Mouse (Mus musculus) neural tube, embryonic 11.5 days (tissue): Measurements from ENCODE around the gene BC034090. TPM values are rescaled to one million over a fixed set of nuclear protein-coding genes. Genes with fewer than 3 reads are reported as not detected.

Source experiments
- ATAC-seq: fragments of 200-750 bp; cut with Nextera tagmentation; 2 replicates; pipeline ENCODE4 v1.8.0; 2017; ENCODE audit warnings: moderate number of reproducible peaks, mild to moderate bottlenecking, moderate TSS enrichment, moderate library complexity; ENCODE audit not compliant: insufficient read depth, low FRiP score, low TSS enrichment
- DNase-seq: peaks from one replicate; pipeline ENCODE4 v3.0.0-alpha.2; 2015; ENCODE audit warnings: low spot score
- H3K27ac ChIP-seq: fragments of 300-500 bp; sonication (generic); 2 replicates; pipeline ENCODE4 v1.5.1; 2014; ENCODE audit warnings: low read depth, mild to moderate bottlenecking, low read length
- H3K27me3 ChIP-seq: fragments of 300-500 bp; sonication (generic); 2 replicates; pipeline ENCODE4 v1.6.1; 2014; ENCODE audit warnings: mild to moderate bottlenecking, low read length, mixed read lengths; ENCODE audit not compliant: control insufficient read depth, insufficient read depth
- H3K36me3 ChIP-seq: fragments of 300-500 bp; sonication (generic); 2 replicates; pipeline ENCODE4 v1.6.1; 2014; ENCODE audit warnings: mild to moderate bottlenecking, low read length, moderate library complexity, mixed read lengths; ENCODE audit not compliant: control insufficient read depth, insufficient read depth
- H3K4me1 ChIP-seq: fragments of 300-500 bp; sonication (generic); 2 replicates; pipeline ENCODE4 v1.6.1; 2014; ENCODE audit warnings: low read length, mixed read lengths; ENCODE audit not compliant: control insufficient read depth, insufficient read depth
- H3K4me2 ChIP-seq: fragments of 300-500 bp; sonication (generic); 2 replicates; pipeline ENCODE4 v1.6.1; 2014; ENCODE audit warnings: low read depth, mild to moderate bottlenecking, moderate library complexity
- H3K4me3 ChIP-seq: fragments of 300-500 bp; sonication (generic); 2 replicates; pipeline ENCODE4 v1.5.1; 2014; ENCODE audit warnings: low read depth, low read length
- H3K9ac ChIP-seq: fragments of 300-500 bp; sonication (generic); 2 replicates; pipeline ENCODE4 v1.6.1; 2014; ENCODE audit warnings: mild to moderate bottlenecking, low read length
- H3K9me3 ChIP-seq: fragments of 300-500 bp; sonication (generic); 2 replicates; pipeline ENCODE4 v1.6.1; 2016; ENCODE audit warnings: low read length; ENCODE audit not compliant: control insufficient read depth
- WGBS: fragments of 180-500 bp; shearing (Covaris S2); extraction: QIAGEN DNeasy Blood & Tissue Kit; methylation state at CpG from one replicate; pipeline ENCODE4 v1.1.7; 2014; 5-methylcytosine and 5-hydroxymethylcytosine counted together
- polyA plus RNA-seq: library from polyadenylated mRNA; unstranded; fragments of >200 nt; fragmentation: Nextera tagmentation; extraction: Ambion mirVana; gene quantifications from 2 replicates; pipeline ENCODE4 v1.2.1, GENCODE M21; 2014

BC034090 gene
- polyA plus RNA-seq, 1 experiment from 2014 or later, result 4.1 TPM

DNA sequence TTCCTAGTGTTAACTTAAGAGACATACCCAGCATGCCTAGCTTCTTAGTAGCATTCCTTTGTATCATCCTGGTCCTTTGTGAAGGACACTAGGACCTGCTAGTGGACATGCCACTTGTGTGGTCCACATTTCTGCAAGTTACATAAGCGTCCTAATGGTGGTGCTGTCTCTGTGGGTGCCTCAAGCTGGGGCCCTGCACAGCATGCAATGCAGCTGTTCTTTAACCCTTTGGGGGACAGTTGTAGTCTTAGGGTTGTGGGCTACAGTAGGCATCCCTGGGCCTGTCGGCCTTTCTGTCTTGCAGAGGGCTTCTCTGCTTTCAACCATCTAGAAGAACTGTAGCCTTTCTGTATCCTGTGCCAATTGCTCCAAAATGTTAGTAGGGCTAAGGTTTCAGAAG, 43.3 kb downstream of the BC034090 start:
- H3K27me3 ChIP-seq, result no peaks in the 10 kb centered on the region
- H3K4me1 ChIP-seq, result peaks cover 3% of the 10 kb centered on the region; the same call in 1 of the 2 replicates
- no peak overlapping the region for H3K27ac ChIP-seq
- H3K9me3 ChIP-seq, result no peaks in the 10 kb centered on the region
- H3K4me3 ChIP-seq, result no peak overlapping the region
- ATAC-seq, result no peak
- no peak overlapping the region for H3K4me2 ChIP-seq
- DNase-seq, result no peak
- 58% methylated on average over 2 of the region's 2 CpGs for WGBS
- peaks cover 2% of the 10 kb centered on the region for H3K36me3 ChIP-seq
- no peak overlapping the region for H3K9ac ChIP-seq

GRCm38 (mm10) chr1:155199522-155199921, 44.7 kb downstream of the BC034090 start:
- Histone ChIP-seq H3K9me3 (no peaks in the 10 kb centered on the region), H3K9ac (no peak overlapping the region), H3K4me1 (peaks cover 3% of the 10 kb centered on the region; the same call in 1 of the 2 replicates), H3K27me3 (no peaks in the 10 kb centered on the region), H3K4me3 (no peak overlapping the region), H3K4me2 (no peak overlapping the region), H3K36me3 (peaks cover 2% of the 10 kb centered on the region), H3K27ac (no peak overlapping the region)
- 86% methylated on average over 6 of the region's 6 CpGs for WGBS
- DNase-seq (no peak), ATAC-seq (no peak)

DNA sequence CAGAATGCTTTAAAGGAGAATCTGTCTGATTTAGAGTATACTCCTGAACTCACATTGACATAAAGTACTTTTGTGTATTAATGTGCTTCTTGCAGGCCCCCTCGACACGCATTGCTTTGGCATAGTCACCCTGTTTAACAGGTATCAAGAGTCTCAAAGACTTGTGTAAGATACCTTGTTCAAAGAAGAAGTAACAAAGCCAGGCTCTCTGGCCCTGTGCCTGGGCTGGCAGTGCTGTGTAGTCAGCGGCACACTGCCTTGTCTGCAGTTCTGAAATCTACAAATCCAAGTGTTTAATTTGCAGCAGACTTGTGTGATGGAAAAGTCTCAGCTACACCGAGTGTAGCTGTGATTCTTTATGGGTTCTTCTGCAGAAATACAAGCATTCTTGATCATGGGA, 47.6 kb downstream of the BC034090 start:
- peaks cover 4% of the 10 kb centered on the region for H3K36me3 ChIP-seq

GRCm38 (mm10) chr1:155192805-155193368, 51.4 kb downstream of the BC034090 start:
- DNase-seq, result no peak
- WGBS, result 85% methylated on average over 15 of the region's 15 CpGs
- ATAC-seq, result no peak
- H3K27ac ChIP-seq, result no peak overlapping the region
- no peak overlapping the region for H3K9ac ChIP-seq
- no peaks in the 10 kb centered on the region for H3K27me3 ChIP-seq
- H3K9me3 ChIP-seq, result no peaks in the 10 kb centered on the region
- no peaks in the 10 kb centered on the region for H3K4me1 ChIP-seq
- peaks cover 7% of the 10 kb centered on the region; the same call in 1 of the 2 replicates for H3K36me3 ChIP-seq
- no peak overlapping the region for H3K4me3 ChIP-seq
- no peak overlapping the region for H3K4me2 ChIP-seq

More for the DNA sequence above, 47.6 kb downstream of the BC034090 start:
- ATAC-seq (no peak), DNase-seq (no peak)
- 93% methylated on average over 4 of the region's 4 CpGs for WGBS
- no peak overlapping the region for H3K4me3 ChIP-seq
- no peaks in the 10 kb centered on the region for H3K9me3 ChIP-seq
- no peak overlapping the region for H3K4me2 ChIP-seq
- H3K27me3 ChIP-seq, result no peaks in the 10 kb centered on the region
- no peak overlapping the region for H3K9ac ChIP-seq
- H3K27ac ChIP-seq, result no peak overlapping the region
- no peaks in the 10 kb centered on the region for H3K4me1 ChIP-seq

DNA sequence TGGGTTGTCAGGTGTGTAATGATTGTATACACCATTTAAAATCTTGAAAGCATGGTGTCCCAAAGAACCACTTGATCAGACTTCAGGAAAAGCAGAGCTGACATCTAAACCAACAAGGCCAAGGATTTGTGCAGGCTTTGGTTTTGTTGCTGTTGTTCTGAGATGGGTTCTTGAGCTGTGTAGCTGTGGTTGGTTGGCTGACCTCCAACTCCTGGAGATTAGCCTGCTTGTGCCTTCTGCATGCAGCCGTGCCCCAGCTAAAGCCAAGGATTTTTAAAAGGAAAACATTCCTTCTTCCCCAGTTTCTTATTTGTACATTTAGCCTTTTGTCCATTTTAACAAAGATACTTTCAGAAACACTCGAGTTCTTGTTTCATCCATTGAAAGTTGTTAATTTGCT, 52.6 kb downstream of the BC034090 start:
- Histone ChIP-seq H3K27ac (no peak overlapping the region), H3K4me3 (no peak overlapping the region), H3K4me2 (no peak overlapping the region), H3K9ac (no peak overlapping the region), H3K27me3 (no peaks in the 10 kb centered on the region), H3K9me3 (no peaks in the 10 kb centered on the region), H3K36me3 (peaks cover 7% of the 10 kb centered on the region; the same call in 1 of the 2 replicates), H3K4me1 (no peaks in the 10 kb centered on the region)
- no peak for ATAC-seq
- 91% methylated on average over 2 of the region's 2 CpGs for WGBS
- DNase-seq, result no peak

DNA sequence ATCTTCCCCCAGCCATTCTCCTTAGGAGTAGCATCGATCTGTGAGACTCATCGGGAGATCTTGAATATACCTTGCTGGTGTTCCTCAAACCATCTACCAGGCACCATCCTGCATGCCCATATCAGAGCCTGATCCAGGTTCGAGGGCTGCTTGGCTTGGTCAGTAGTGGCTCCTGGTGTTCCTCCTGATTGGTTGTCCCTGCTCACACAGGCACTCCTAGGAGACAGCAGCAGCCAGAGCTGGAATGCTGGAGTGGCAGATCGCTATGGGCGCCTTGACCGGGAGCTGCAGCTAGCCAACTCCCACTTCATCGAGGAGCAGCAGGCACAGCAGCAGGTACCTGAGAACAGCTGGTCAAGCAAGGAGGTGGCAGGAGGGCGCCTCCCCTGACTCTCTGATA, 53.0 kb downstream of the BC034090 start:
- Histone ChIP-seq H3K27me3 (no peaks in the 10 kb centered on the region), H3K4me2 (no peak overlapping the region), H3K4me1 (no peaks in the 10 kb centered on the region), H3K9me3 (no peaks in the 10 kb centered on the region), H3K9ac (no peak overlapping the region), H3K4me3 (no peak overlapping the region), H3K36me3 (peaks cover 7% of the 10 kb centered on the region; the same call in 1 of the 2 replicates), H3K27ac (no peak overlapping the region)
- ATAC-seq (no peak), DNase-seq (no peak)
- 86% methylated on average over 8 of the region's 8 CpGs for WGBS

DNA sequence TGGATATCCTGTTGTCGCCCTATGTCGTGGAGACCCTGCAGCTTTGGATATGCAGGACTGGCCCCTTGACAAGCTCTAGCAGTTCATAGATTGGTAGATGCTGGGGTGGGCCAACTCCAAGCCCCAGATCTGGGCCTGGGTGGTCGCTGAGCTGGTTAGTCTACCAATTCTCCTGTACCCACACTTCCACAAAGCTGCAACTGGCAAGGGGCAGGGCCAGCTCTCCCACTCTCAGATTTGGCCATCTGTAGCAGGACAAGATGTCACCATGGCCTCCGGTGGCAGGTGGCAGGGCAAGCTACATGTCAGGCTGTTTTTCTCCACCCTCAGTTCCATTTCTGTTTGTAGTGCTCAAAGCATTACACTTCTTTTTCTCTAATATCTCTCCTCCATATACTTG, 55.6 kb downstream of the BC034090 start:
- Histone ChIP-seq H3K4me2 (no peak overlapping the region), H3K36me3 (peaks cover 7% of the 10 kb centered on the region; the same call in 1 of the 2 replicates), H3K9ac (no peak overlapping the region), H3K4me3 (no peak overlapping the region), H3K9me3 (no peaks in the 10 kb centered on the region), H3K27ac (no peak overlapping the region), H3K4me1 (no peaks in the 10 kb centered on the region), H3K27me3 (no peaks in the 10 kb centered on the region)
- ATAC-seq (no peak), DNase-seq (no peak)
- WGBS, result 95% methylated on average over 4 of the region's 4 CpGs

DNA sequence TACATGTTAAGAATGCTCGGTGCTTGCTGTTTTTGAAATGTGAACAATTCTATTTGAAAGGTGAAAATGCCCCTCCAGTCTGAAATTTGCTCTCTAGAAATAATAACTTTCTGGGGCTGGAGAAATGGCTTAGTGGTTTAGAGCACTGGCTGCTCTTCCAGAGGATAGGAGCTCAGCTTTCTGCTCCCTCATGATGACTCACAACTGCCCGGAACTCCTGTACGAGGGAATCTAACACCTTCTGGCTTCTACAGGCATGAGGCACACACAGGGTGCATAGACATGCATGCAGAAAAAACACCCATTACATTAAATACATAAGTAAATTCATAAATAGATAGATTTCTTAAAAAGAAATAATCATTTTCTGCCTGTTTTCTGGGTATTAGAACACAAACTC, 60.1 kb downstream of the BC034090 start:
- no peaks in the 10 kb centered on the region for H3K4me1 ChIP-seq
- DNase-seq (no peak), ATAC-seq (no peak)
- WGBS, result 88% methylated on average over 3 of the region's 3 CpGs
- no peaks in the 10 kb centered on the region for H3K9me3 ChIP-seq
- peaks cover 3% of the 10 kb centered on the region for H3K36me3 ChIP-seq
- no peak overlapping the region for H3K9ac ChIP-seq
- no peak overlapping the region for H3K4me2 ChIP-seq
- H3K4me3 ChIP-seq, result no peak overlapping the region
- H3K27me3 ChIP-seq, result no peaks in the 10 kb centered on the region
- H3K27ac ChIP-seq, result no peak overlapping the region

DNA sequence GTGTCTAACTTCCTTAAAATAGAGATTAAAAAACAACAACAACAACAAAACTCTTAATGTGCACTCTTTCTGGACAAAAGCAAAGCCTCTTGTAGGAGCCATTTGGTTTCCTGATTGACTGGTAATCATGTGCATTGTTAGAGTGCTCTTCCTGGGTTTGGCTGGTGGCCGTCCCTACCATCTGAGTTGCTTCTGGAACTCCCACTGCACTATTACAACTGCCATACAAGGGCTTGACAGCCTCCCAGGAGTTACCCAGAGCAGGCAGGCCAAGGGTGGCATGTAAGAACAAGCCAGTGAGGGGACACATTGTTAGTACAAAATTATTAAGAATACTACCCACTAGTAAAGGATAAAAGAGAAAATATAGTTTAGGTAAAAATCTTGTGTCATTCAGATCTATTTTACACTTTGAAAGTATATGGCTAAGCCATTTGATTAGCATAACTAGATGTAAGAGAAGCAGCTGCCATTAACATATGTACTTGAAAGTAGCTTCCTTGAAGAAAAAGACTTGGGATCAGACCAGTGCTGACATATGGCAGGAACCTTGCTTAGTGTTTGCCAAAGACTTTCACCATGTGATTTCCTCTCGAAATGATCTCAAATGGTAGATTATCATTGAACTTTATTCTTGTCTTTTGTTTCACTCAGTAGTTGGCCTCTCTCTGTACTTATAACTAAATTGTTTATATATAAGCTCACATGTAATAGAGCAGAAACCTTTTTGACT, 65.9 kb downstream of the BC034090 start:
- peaks cover 3% of the 10 kb centered on the region for H3K36me3 ChIP-seq
- DNase-seq (no peak), ATAC-seq (no peak)
- no peak overlapping the region for H3K4me3 ChIP-seq
- H3K4me1 ChIP-seq, result no peaks in the 10 kb centered on the region
- no peak overlapping the region for H3K9ac ChIP-seq
- H3K9me3 ChIP-seq, result no peaks in the 10 kb centered on the region
- H3K27ac ChIP-seq, result no peak overlapping the region
- H3K27me3 ChIP-seq, result no peaks in the 10 kb centered on the region
- 83% methylated on average over 2 of the region's 2 CpGs for WGBS
- H3K4me2 ChIP-seq, result no peak overlapping the region
